Mouse (Mus musculus) embryo, embryonic 9.5 days (tissue): ENCODE measurements around the gene Ackr1.

Experiments
- DNase-seq: peaks from one replicate; pipeline ENCODE4 v3.0.0-alpha.2; 2017; ENCODE audit errors: extremely low spot score

The Ackr1 gene

DNA sequence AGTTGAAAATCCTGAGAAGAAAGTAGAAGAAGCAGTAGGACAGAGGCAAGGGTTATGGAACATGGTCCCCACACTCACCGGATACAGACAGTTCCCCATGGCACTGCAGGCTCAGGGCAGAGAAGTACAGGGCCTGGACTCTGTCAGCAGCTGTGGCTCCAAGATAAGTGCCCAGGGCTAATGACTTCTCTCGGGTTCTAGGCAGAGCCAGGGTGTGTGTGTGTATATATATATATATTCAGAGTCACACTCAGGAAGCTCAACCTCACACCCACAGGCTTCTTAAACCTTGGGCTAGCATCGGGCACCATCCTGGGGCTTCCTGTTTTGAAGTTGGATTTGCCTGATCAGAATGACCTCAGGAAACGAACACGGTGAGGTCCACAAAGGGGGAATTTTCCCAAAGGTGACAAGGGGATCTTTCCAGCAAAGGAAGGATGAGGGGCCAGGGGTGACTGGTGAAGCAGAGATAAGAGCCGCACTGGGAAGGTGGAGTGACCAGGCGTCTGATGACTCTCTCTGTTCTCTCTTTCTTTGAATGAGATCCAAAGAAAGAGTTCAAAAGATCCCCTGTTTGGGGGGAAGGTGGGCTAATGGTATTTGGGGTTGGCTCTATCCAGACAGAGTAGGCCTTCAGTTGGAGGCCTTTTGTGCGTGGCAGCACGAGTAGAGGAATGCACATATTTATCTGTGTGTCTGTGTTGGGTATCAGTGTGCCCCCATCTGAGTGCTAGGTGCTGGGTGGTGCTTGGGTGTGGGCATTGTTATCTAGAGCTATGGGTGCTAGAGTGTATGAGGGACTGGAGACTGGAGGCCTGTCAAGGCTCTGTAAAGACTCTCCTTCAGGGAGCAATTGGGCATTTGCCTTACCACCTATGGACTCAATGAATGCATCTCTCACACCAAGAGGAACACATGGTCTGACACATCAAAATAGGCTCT, at the start of gene Ackr1:
Gene Ackr1 (minus strand): TSS at position 439 of the 942 bp plus-strand sequence.
- DNase-seq, result no peak

GRCm38 (mm10) chr1:173381436-173381835, 47.9 kb upstream of the Ackr1 start:
- DNase-seq, result no peak

DNA sequence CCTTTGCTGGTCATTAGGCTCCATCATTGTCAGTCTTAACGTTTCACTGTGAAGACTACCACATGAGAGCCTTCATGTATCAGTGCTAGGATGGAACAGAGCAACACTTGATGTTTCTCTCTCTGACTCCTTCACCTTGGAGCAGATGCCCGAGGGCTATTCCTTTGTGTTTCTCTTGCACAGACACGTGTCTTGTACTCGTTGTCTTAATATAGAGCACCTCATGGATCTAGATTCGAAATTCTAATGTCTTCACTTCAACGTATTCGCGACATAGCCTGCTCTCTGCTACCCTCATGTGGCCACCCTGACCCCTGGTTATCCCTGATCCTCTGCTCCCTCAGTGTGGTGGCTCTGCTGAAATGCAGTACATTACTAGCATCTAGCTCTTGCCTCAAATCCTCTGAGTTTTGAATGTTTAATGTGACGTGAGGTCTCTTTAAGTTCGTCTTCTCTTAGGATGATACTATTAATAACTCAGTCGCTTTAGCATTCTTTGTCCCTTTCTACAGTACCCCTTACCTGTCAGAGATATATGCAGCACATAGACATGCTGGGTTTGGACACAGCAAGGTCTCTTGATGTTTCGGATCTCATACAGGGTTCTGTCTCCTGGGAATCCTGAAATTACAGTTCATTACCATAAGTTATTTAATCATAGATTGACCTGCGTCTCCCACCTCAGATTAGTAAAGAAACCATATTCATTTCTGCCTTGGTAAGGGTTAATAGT, 44.0 kb upstream of the Ackr1 start:
- DNase-seq, result peak; percentile 52

GRCm38 (mm10) chr1:173374020-173374419, 40.5 kb upstream of the Ackr1 start:
- DNase-seq, result no peak

DNA sequence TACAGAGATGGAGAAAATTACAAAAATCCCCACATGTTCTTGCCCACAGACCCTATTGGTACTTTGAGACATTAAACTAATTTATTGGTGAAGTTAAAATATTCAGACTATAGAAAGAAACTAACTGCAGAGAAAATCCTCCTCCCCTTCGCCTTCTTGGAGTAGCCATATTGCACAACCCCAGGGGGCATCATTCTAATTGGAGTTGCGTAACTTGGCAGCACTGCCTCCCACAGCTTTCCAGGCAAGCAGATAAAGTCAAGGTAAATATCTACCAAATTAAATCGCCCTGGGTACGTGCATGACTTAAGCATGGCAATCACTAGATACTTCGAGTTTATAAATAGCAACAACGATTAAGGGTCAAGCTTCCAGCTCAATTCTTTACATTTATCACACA, 38.0 kb upstream of the Ackr1 start:
- DNase-seq, result no peak

DNA sequence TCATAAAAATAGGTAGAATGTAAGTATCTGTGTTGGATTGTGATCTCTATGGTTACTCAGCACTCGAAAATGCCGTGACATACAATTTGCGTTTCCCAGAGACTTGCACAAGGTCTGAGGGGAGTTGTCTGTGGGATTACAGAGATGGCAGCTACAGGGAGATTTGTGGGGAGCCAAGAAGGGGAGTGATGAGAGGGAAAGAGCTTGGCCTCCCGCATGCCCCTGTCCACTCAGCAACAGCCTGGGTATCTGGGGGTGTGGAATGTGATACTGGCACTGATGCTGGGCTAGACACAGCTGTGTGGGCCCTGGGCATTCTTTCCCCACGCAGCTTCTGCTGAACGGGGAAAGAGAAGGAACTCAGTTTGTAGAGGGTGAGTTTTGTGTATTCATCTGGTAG, 36.9 kb upstream of the Ackr1 start:
- DNase-seq, result no peak

- DNase-seq, result no peak
Observed at GRCm38 (mm10) chr1:173369611-173370010, 36.1 kb upstream of the Ackr1 start.

DNA sequence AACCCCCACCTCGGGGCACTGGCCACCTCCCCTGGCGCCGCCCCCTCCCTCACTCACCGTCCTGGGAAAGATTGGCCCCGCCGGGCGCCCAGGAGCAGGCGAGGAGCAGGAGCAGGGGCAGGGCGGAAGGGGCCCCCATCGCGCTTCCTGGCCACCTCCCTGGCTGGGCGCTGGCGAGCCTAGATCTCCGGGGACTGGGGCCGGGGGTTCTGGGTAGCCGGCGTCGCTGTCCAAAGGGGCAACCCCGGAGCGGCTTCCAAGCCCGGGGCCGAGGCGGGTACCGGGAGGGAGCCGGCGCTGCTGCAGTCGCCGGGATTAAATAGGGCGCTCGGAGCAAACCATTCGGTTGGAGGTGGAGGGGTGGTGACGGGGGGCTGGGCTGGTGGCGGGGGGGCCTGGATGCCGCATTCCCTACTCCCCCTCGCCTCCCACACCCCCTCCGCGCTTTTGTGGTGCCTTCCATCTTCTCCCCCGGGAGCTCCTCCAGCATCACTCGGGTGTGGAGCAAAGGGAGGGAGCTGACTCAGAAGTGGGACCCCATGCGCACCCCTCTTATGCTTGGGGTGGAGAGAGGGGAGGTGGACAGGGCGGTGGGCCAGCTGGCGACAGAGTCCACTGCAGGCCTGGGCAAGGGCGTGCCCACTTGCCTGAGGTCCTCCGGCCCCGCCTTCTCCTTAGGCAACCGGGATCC, 34.0 kb upstream of the Ackr1 start, which contains the start of gene Cadm3:
Gene Cadm3 (minus strand): TSS at position 340 of the 691 bp plus-strand sequence.
- DNase-seq, result peak; percentile 69

DNA sequence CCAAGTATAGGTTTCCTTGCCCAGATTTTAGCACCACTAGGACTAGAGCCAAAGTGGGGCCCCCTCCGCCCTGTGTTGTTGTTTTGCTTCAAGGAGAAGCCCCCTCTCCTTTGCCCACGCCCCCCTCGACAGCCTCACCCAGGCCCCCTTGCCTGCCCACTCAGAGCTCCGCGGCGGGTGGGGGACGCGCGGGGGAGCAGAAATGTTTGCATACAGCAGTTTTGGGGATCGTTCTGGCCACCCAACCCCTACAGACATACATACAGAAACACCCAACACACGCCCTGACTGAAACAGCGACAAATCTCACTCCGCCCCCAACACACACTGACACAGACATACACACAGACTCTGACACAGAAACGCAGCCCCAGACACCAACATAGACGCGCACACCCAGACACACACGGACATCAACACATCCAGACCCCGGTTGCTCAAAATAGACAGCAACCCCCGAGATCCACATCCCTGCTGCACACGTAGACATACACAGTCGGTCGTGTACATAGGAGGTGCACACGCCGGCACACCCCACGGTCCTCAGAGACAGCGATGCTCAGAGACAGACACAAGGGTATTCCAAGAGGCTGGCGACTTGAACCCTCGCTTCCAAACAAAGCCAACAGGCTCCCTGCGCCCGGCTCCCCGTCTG, 33.3 kb upstream of the Ackr1 start:
- DNase-seq, result peak; percentile 16

DNA sequence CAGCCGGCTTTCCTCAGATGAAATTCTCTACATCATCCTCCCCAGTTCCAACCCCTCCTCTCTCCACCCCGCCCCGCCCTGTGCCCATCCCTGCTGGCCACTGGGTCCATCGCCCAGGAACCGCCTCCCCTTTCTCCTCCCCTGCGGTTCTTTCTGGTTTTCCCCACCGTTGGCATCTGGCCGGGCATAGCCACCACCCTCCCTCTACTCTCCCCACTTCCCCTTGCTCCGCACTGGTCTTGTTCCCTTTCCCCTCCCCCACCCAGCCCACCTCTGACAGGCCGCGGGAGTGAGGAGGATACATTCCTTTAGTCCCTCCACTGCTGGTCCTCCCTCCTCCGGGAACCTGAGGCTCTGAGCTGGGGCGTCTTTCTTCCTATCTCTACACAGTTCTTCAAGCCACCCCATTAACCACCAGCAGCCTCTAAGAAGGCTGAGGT, 32.4 kb upstream of the Ackr1 start:
- DNase-seq, result peak; percentile 23

DNA sequence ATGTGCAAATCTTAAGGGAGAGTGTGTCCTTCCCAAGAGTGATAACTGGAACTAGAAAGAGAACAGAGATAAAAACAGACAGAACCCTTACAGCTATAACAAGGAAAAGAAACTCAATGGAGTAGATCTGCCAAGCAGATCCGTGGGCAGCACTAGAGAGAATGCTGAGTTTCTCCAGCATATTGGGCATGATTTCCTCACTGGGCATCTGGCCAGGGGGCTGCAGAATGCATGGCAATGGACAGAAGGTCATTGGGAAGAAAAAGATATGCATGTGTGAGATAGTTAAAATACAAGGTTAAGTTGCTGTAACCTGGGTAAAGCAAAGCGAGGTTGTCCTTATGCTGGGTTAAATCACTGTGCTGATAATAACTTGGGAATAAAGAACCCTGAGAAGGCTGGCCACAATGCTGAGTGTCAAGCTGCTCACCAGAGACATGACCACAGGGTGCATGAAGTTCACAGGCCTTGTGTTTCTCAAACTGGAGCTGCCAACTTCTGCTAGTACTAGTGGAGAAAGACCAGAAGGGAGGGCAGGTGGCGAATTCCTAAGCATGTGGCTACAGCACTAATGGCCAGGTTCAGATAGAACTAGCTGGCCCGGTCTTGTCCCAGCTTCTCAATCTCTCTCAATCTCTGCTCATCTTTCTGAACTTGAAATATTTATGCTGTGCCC, 30.7 kb upstream of the Ackr1 start:
- DNase-seq, result no peak

DNA sequence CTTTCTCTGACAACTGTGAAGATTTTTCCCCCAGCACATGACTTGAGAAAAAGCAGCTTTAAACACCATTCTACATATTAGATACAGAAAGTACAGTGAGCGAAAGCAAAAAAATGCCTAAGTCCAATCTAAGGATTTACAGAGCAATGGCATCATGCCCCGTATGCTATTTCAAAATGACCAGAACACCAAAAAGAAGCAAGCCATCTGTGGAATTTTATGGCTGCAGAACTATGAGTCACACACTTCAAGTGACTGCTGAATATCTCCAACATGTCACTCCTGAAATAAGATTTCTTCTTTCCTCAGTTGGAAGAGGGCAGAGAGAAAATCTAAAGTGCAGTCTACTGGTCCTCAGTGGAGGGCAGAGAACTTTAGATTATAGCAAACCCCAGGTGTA, 29.9 kb upstream of the Ackr1 start:
- DNase-seq, result no peak

GRCm38 (mm10) chr1:173361651-173362050, 28.1 kb upstream of the Ackr1 start:
- DNase-seq, result peak; percentile 65

- DNase-seq, result no peak
Observed at GRCm38 (mm10) chr1:173359590-173360290, 26.2 kb upstream of the Ackr1 start.

DNA sequence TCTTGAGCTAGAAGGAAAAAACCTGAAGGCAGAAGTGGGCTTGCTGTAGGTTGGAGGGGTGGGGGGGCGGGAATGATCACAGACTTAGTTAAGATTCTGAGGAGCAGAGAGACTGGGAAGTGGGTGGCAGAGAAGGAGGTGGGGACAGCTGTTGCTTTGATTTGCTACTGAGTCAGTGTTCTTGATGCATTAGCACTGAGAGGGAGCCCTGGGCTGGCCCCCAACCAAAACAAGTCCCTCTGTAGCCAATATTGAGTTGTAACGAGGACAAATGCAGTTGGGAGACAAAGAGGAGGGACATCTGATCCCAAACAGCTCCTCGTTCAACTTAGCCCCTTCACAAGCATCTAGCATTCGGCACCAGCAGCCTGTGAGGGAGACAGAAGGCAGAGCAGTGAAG, 24.2 kb upstream of the Ackr1 start:
- DNase-seq, result no peak

- DNase-seq, result no peak
Observed at GRCm38 (mm10) chr1:173356699-173357098, 23.1 kb upstream of the Ackr1 start.

GRCm38 (mm10) chr1:173355107-173355846, 21.7 kb upstream of the Ackr1 start:
- DNase-seq, result no peak

DNA sequence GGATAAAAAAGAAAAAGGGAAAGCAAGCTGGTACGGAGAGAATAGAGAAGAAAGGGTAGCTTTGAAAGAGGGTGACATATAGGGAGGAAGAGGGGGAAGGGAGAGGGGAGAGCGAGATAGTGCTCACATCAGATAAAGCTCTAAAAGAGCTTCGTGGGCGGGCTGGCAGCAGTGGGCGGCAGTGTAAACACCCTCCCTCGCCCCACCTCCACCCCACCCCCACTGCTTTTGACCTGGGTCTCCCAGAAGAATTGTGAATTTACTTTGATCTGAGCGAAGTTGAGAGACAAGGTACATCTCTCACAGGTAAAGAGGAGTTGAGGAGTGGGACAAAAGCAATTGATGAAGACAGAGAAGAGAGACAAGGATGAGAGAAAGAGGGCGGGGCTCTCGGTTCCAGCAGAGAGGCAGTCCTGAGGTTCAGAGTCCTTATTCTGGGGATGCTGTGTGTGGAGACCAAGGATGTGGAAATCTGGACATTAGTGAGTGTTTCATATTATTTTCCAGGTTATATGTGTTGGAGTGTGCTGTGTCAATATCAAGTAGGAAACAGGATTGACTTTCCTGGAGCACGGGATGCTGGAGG, 16.9 kb upstream of the Ackr1 start, which contains the start of gene Aim2:
Gene Aim2 (plus strand): TSS at position 508 of the 586 bp plus-strand sequence.
- no peak for DNase-seq

DNA sequence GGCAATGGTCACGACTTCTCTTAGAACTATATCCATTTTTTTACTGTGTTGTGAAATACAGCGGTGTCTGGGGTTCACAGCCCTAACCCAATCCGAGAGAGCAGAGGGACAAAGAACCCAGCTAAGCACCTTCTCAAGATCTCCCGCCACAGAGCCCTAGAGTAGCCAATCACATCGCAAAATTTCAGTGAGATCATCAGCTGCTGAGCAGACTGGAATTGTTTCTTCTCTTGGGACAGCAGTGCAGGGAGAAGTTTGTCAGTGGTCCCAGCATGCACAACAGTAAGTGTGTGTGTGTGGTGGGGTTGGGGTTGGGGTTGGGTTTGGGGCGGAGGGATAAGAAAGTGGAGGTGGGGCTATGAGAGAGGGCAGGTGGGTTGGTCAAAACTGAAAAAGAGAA, 16.4 kb upstream of the Ackr1 start:
- peak; percentile 86 for DNase-seq
